Mouse (Mus musculus): Measurements from ENCODE around the gene Tmem206. TPM values are rescaled to one million over a fixed set of nuclear protein-coding genes. Genes with fewer than 3 reads are reported as not detected.

Tmem206 gene
- polyA plus RNA-seq, 1 experiment from 2014 or later, result 17.8 TPM

DNA sequence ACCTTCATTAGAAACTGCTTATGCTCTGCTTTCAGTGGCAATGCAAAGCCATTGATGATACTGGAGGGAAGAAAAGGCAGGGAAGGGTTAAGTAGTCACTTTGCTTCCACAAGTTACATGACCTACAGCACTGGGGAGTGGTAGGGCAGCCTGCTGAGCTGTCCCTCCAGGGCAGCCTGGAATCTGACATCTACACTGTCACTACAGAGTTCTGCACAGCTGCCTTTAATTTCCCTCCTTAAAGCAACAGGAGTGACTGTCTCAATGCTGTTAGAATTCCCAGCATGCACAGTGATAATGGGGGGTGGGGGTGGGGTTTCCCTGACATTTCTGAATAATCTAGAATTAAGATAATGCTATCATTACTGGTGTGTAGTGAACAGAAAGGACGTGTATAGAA, 31.2 kb downstream of the Tmem206 start:
- H3K9ac ChIP-seq, result no peak overlapping the region
- H3K4me1 ChIP-seq, result peaks cover 6% of the 10 kb centered on the region; the same call in 1 of the 2 replicates
- H3K27ac ChIP-seq, result no peak overlapping the region
- no peaks in the 10 kb centered on the region for H3K9me3 ChIP-seq
- no peaks in the 10 kb centered on the region for H3K27me3 ChIP-seq
- 51% methylated on average over 1 of the region's 1 CpGs for WGBS
- no peak overlapping the region for H3K4me2 ChIP-seq
- ATAC-seq (ENCODE audit: insufficient number of reproducible peaks, low FRiP score, low TSS enrichment, low read depth), result no peak
- no peak overlapping the region for H3K4me3 ChIP-seq
- peaks cover 44% of the 10 kb centered on the region for H3K36me3 ChIP-seq

DNA sequence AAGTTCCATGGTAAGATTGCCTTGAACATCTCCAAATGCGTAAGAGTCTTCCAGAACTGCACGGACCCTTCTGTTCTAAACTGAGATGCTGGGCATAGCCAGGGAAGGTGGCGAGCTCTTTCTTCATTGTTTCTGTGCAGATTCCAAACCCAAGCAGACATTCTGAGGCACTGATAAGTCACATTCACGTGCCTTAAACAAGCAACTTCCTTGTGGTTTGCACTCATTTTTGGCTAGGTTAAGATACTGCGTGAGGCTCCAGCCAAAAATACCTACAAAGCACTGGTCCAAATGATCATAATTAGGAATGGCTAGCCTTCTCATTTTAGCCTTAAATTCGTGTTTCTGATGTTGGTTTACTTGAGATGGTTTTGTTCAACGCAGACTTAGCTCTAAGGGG, 33.8 kb downstream of the Tmem206 start:
- Histone ChIP-seq H3K4me2 (no peak overlapping the region), H3K4me1 (no peaks in the 10 kb centered on the region), H3K9me3 (no peaks in the 10 kb centered on the region), H3K27me3 (no peaks in the 10 kb centered on the region), H3K27ac (no peak overlapping the region), H3K9ac (no peak overlapping the region), H3K4me3 (no peak overlapping the region), H3K36me3 (peaks cover 36% of the 10 kb centered on the region)
- no peak for ATAC-seq (ENCODE audit: insufficient number of reproducible peaks, low FRiP score, low TSS enrichment, low read depth)
- 83% methylated on average over 7 of the region's 7 CpGs for WGBS

DNA sequence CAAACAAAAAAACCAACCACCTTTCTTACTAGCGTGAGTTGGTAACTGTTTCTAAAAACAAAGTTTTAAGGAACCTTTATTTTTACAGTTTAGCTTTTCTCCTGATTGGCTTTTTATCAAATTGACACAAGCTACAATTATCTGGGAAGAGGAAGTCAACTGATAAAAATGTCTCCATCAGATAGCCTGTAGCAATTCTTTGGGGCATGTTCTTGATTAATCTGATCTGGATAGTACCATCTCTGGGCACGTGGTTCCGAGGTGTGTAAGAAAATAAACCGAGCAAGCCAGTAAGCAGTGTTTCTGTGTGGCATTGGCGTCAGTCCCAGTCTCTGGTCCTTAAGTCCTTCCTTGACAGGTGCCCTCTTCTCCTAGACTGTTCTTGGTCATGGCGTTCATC, 36.7 kb downstream of the Tmem206 start:
- Histone ChIP-seq H3K36me3 (peaks cover 15% of the 10 kb centered on the region), H3K27me3 (no peaks in the 10 kb centered on the region), H3K9ac (no peak overlapping the region), H3K27ac (no peak overlapping the region), H3K4me1 (0 out of 2 replicates have a peak, but pooled peaks cover 2% of the 10 kb centered on the region), H3K9me3 (no peaks in the 10 kb centered on the region), H3K4me2 (no peak overlapping the region), H3K4me3 (no peak overlapping the region)
- ATAC-seq (ENCODE audit: insufficient number of reproducible peaks, low FRiP score, low TSS enrichment, low read depth), result no peak
- WGBS, result 77% methylated on average over 6 of the region's 6 CpGs

DNA sequence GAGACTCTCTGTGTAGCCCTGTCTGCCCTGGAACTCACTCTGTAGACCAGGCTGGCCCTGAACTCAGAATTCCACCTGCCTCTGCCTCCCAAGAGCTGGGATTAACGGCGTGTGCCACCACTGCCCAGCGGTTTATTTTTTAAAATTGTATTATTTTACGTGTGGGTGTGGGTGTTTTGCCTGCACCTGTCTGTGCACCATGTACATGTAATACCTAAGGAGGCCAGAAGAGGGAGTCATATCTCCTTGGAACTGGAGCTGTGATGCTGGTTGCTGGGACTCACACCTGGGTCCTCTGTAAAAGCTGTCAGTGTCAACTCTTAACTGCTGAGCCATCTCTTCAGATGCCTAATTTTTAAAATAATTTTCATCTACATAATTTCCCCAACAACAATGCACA, 38.8 kb downstream of the Tmem206 start:
- no peak overlapping the region for H3K4me2 ChIP-seq
- H3K4me3 ChIP-seq, result no peak overlapping the region
- no peak overlapping the region for H3K27ac ChIP-seq
- 67% methylated on average over 4 of the region's 4 CpGs for WGBS
- 0 out of 2 replicates have a peak, but pooled peaks cover 2% of the 10 kb centered on the region for H3K4me1 ChIP-seq
- no peak overlapping the region for H3K9ac ChIP-seq
- peaks cover 14% of the 10 kb centered on the region; the same call in 1 of the 2 replicates for H3K36me3 ChIP-seq
- no peak for ATAC-seq (ENCODE audit: insufficient number of reproducible peaks, low FRiP score, low TSS enrichment, low read depth)
- no peaks in the 10 kb centered on the region for H3K9me3 ChIP-seq
- H3K27me3 ChIP-seq, result no peaks in the 10 kb centered on the region

DNA sequence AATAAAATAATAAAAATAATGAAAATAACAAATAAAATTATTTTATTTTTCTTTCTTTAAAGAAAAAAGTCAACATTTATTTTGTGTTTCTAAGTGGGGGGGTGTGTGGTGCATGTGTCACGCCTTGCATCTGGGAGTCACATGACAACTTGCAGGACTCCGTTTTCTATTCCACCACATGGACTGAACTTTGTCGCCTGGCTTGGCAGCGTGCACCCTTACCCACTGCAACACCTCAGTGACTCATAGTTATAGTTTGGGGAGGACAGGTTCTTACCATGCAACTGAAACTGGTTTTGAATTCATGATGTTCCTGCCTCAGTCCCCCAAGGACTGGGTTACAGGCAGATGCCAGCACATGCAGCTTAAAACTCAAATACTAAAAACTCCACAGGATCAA, 42.5 kb downstream of the Tmem206 start:
- no peak for ATAC-seq (ENCODE audit: insufficient number of reproducible peaks, low FRiP score, low TSS enrichment, low read depth)
- H3K9ac ChIP-seq, result no peak overlapping the region
- H3K36me3 ChIP-seq, result 0 out of 2 replicates have a peak, but pooled peaks cover 3% of the 10 kb centered on the region
- H3K4me1 ChIP-seq, result 0 out of 2 replicates have a peak, but pooled peaks cover 2% of the 10 kb centered on the region
- WGBS, result 75% methylated on average over 4 of the region's 4 CpGs
- no peaks in the 10 kb centered on the region for H3K27me3 ChIP-seq
- no peak overlapping the region for H3K27ac ChIP-seq
- no peak overlapping the region for H3K4me3 ChIP-seq
- no peak overlapping the region for H3K4me2 ChIP-seq
- H3K9me3 ChIP-seq, result no peaks in the 10 kb centered on the region

DNA sequence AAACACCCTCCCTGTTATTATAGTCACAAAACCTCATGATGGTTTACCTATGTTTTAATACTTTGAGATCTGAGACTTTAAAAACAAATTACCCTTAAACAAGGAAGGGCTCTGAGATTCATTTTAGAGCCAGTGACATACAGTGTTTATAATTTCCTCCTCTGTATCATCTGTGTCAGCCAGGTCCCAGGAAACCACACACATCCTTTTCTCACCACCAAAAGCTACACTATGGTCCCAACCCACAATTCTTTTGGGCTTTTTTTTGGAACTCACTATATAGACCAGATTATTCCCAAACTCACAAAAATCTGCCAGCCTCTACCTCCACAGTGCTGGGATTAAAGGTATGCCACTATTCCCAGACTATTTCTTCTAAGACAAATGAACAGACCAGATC, 43.4 kb downstream of the Tmem206 start:
- no peaks in the 10 kb centered on the region for H3K9me3 ChIP-seq
- no peak overlapping the region for H3K9ac ChIP-seq
- H3K4me3 ChIP-seq, result no peak overlapping the region
- no peak for ATAC-seq (ENCODE audit: insufficient number of reproducible peaks, low FRiP score, low TSS enrichment, low read depth)
- H3K36me3 ChIP-seq, result 0 out of 2 replicates have a peak, but pooled peaks cover 3% of the 10 kb centered on the region
- no peak overlapping the region for H3K4me2 ChIP-seq
- 0 out of 2 replicates have a peak, but pooled peaks cover 2% of the 10 kb centered on the region for H3K4me1 ChIP-seq
- no peaks in the 10 kb centered on the region for H3K27me3 ChIP-seq
- no peak overlapping the region for H3K27ac ChIP-seq

DNA sequence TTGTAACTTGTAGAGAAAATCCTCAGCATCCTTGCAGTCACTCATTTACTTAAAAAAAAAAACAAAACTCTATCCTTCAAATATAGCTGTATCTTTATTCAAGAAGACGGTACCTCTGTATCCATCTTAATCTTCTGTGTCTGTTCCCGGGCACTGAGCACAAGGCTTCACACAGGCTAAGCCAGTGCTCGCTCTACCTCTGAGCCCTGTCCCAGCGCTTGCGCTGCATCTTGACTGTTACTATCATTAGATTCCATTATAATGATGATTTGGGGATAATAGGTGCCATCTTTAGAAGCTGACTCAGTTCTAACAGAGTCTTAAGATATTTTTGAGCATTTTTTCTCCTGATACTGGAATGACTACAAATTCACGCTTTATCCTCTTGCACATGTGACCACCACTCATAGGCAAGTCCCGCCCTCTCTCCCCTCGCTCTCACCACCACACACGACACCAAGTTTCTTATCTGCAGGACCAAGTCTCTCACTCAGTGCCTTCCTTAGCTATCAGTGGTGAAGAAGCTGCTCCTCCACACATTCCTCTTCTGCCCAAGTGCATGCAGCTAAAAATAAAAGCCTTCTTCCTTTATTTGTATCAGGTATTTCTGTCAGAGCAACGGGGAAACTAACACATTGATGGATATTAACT, 49.4 kb downstream of the Tmem206 start:
- 89% methylated on average over 10 of the region's 10 CpGs for WGBS
- Histone ChIP-seq H3K4me2 (no peak overlapping the region), H3K4me1 (no peaks in the 10 kb centered on the region), H3K4me3 (no peak overlapping the region), H3K9ac (no peak overlapping the region), H3K9me3 (no peaks in the 10 kb centered on the region), H3K27me3 (no peaks in the 10 kb centered on the region), H3K36me3 (no peaks in the 10 kb centered on the region), H3K27ac (no peak overlapping the region)
- ATAC-seq (ENCODE audit: insufficient number of reproducible peaks, low FRiP score, low TSS enrichment, low read depth), result no peak

DNA sequence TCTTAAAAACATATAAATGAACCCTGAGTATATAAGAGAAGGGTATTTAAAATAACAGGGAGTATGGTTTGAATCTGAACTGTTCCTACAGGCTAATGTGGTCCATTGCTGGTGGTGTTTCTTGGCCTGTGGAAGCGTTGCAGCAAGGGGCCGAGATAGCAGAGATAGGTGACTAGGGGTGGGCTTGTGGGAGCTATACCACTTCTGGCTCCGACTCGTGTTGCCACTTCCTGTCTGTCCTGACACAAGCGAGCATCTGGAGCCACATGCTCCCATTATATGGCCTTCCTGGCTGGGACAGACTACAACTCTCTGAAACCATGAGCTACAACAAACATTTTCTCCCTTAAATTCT, 49.9 kb downstream of the Tmem206 start:
- no peak overlapping the region for H3K27ac ChIP-seq
- no peak overlapping the region for H3K9ac ChIP-seq
- WGBS, result 81% methylated on average over 5 of the region's 5 CpGs
- no peaks in the 10 kb centered on the region for H3K9me3 ChIP-seq
- no peak for ATAC-seq (ENCODE audit: insufficient number of reproducible peaks, low FRiP score, low TSS enrichment, low read depth)
- no peaks in the 10 kb centered on the region for H3K36me3 ChIP-seq
- H3K27me3 ChIP-seq, result no peaks in the 10 kb centered on the region
- H3K4me1 ChIP-seq, result no peaks in the 10 kb centered on the region
- no peak overlapping the region for H3K4me2 ChIP-seq
- H3K4me3 ChIP-seq, result no peak overlapping the region

DNA sequence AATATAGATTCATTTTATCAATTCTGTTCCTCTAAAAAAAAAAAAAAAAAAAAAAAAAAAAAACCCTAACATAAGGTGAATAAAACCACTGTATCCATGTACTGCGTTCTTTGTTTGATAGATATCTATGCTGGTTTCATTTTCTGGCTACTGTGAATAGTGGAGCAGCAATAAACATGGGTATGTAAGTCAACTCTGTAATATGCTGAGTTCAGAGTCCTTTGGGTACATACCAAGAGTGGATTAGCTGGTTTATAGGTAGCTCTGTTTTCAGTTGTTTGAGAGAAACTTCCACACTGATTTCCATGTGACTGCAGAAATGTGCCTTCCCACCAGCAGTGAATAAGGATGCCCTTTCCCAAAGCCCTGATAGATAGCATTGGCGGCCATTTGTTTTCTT, 52.4 kb downstream of the Tmem206 start:
- no peak overlapping the region for H3K4me2 ChIP-seq
- no peak overlapping the region for H3K9ac ChIP-seq
- H3K4me1 ChIP-seq, result no peaks in the 10 kb centered on the region
- H3K27me3 ChIP-seq, result no peaks in the 10 kb centered on the region
- no peaks in the 10 kb centered on the region for H3K9me3 ChIP-seq
- WGBS, result 87% methylated on average over 2 of the region's 2 CpGs
- H3K4me3 ChIP-seq, result no peak overlapping the region
- H3K27ac ChIP-seq, result no peak overlapping the region
- no peaks in the 10 kb centered on the region for H3K36me3 ChIP-seq
- ATAC-seq (ENCODE audit: insufficient number of reproducible peaks, low FRiP score, low TSS enrichment, low read depth), result no peak

DNA sequence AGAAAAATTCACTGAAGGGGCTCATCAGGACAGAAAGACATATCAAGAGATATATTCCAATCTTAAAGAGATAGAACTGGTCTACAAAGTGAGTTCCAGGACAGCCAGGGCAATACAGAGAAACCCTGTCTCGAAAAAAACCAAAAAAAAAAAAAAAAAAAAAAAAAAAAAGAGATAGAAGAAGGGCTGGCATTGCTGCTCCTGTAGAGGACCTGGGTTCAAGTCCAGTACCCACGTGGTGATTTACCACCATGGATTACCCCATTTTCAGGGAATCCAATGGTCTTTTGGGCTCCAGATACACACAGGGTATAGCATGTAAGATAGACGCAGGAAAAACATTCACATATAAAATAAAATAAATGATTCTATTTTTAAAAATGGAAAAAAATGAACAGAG, 55.1 kb downstream of the Tmem206 start:
- Histone ChIP-seq H3K9me3 (no peaks in the 10 kb centered on the region), H3K9ac (no peak overlapping the region), H3K27ac (no peak overlapping the region), H3K4me1 (no peaks in the 10 kb centered on the region), H3K27me3 (no peaks in the 10 kb centered on the region), H3K4me2 (no peak overlapping the region), H3K36me3 (no peaks in the 10 kb centered on the region), H3K4me3 (no peak overlapping the region)
- 89% methylated on average over 3 of the region's 3 CpGs for WGBS
- ATAC-seq (ENCODE audit: insufficient number of reproducible peaks, low FRiP score, low TSS enrichment, low read depth), result no peak

DNA sequence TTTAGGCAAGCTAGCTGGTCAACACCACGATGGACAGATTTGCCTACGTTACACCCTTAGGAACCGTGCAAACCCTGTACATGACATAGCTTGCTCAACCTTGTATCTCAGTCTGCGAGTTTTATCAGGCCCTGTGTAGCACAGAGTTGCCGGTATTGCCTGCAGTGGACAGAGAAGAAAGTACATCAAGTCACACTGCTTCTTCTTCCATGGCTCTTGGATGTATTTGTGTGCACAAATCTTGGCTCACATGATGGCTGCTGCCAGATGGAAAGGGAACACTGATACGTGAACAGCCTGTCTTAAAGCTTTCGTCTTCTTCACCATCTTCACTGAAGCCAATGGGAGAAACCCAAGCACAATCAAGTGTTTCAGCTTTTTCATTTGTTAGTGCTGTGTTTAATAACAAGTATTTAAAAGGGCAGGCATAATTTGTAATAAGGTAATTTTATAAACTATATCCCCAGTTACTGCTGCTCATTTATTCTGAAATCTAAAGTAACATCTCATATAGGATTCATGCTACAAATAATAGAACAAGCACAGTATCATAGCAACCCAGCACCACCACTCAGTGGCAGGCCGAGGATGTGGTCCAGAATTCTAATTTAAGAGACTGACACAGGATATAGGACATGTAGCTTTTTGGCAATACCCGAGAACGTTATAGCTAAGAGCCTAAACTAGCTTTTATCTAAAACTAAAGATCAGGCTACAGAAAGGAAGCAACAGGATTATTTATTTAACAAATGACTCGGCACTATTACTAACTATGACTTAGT, 56.4 kb downstream of the Tmem206 start:
- Histone ChIP-seq H3K27me3 (no peaks in the 10 kb centered on the region), H3K27ac (no peak overlapping the region), H3K36me3 (no peaks in the 10 kb centered on the region), H3K4me3 (no peak overlapping the region), H3K9ac (no peak overlapping the region), H3K4me1 (no peaks in the 10 kb centered on the region), H3K9me3 (no peaks in the 10 kb centered on the region), H3K4me2 (no peak overlapping the region)
- ATAC-seq (ENCODE audit: insufficient number of reproducible peaks, low FRiP score, low TSS enrichment, low read depth), result no peak
- WGBS, result 80% methylated on average over 11 of the region's 11 CpGs

DNA sequence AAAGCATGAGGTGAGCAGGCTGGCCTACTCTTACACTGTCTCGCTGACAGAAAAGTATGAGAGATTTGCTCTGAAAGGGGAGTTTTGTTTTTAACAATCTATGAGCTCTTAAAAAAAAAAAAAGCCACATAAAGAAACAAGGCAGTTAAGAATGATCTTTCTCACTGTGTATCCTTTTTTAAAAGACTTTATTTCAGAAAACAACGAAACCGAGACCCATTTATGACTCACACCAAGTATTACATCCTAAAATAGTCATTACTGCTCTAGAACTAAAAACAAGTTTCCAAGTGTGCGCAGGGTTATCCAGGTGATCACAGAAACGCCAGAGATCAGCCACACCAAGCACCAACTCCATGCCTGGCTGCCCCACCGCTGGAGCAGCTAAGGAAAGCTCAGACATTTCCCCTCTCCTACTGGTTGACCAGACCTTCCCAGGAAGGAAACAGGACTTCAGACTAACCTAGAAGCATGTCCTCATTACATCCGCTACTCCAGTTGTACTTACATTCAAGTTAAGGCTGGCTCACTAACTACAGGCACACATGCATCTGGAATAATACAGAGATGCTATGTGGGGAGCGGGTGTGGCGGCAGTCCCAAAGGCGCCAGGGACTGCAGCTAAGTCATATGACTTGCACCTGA, 59.2 kb downstream of the Tmem206 start:
- no peaks in the 10 kb centered on the region for H3K27me3 ChIP-seq
- H3K9ac ChIP-seq, result no peak overlapping the region
- no peak overlapping the region for H3K4me2 ChIP-seq
- H3K4me3 ChIP-seq, result no peak overlapping the region
- no peaks in the 10 kb centered on the region for H3K4me1 ChIP-seq
- no peaks in the 10 kb centered on the region for H3K9me3 ChIP-seq
- no peaks in the 10 kb centered on the region for H3K36me3 ChIP-seq
- no peak overlapping the region for H3K27ac ChIP-seq
- 91% methylated on average over 10 of the region's 10 CpGs for WGBS
- no peak for ATAC-seq (ENCODE audit: insufficient number of reproducible peaks, low FRiP score, low TSS enrichment, low read depth)
